Mouse (Mus musculus) intestine, postnatal 0 days (tissue): ENCODE results near the gene Col18a1. TPM values are rescaled to one million over a fixed set of nuclear protein-coding genes. Genes with fewer than 3 reads are reported as not detected.
A peak's percentile ranks its signal among the peaks of the same experiment; 100 is the strongest.

ENCODE experiments used
- ATAC-seq: fragments of 200-750 bp; cut with Nextera tagmentation; 2 replicates; pipeline ENCODE4 v1.8.0; 2017; ENCODE audit warnings: mild to moderate bottlenecking, moderate TSS enrichment, moderate library complexity
- H3K27ac ChIP-seq: fragments of 300-500 bp; sonication (generic); 2 replicates; pipeline ENCODE4 v1.5.1; 2014; ENCODE audit warnings: mild to moderate bottlenecking, low read depth, low read length, moderate library complexity
- H3K27me3 ChIP-seq: fragments of 300-500 bp; sonication (generic); replicated peaks from 2 replicates; pipeline ENCODE4 v1.6.1; 2014; ENCODE audit warnings: low read length, mixed read lengths; ENCODE audit not compliant: control insufficient read depth, insufficient read depth
- H3K36me3 ChIP-seq: fragments of 300-500 bp; sonication (generic); 2 replicates; pipeline ENCODE4 v1.6.1; 2014; ENCODE audit warnings: mild to moderate bottlenecking, moderate library complexity; ENCODE audit not compliant: control insufficient read depth, insufficient read depth
- H3K4me1 ChIP-seq: fragments of 300-500 bp; sonication (generic); replicated peaks from 2 replicates; pipeline ENCODE4 v1.6.1; 2014; ENCODE audit warnings: antibody characterized with exemption, low read length, mixed read lengths; ENCODE audit not compliant: control insufficient read depth, insufficient read depth
- H3K4me2 ChIP-seq: fragments of 300-500 bp; sonication (generic); replicated peaks from 2 replicates; pipeline ENCODE4 v1.6.1; 2014; ENCODE audit warnings: low read depth, mild to moderate bottlenecking, moderate library complexity
- H3K4me3 ChIP-seq: fragments of 300-500 bp; sonication (generic); 2 replicates; pipeline ENCODE4 v1.5.1; 2014; ENCODE audit warnings: low read depth, low read length
- H3K9ac ChIP-seq: fragments of 300-500 bp; sonication (generic); 2 replicates; pipeline ENCODE4 v1.6.1; 2014; ENCODE audit warnings: mild to moderate bottlenecking, low read depth, low read length
- H3K9me3 ChIP-seq: fragments of 300-500 bp; sonication (generic); 2 replicates; pipeline ENCODE4 v1.6.1; 2016; ENCODE audit warnings: mixed run types; ENCODE audit not compliant: control insufficient read depth
- CTCF ChIP-seq: sonication (generic); IDR thresholded peaks from 2 replicates; pipeline ENCODE4 v1.5.1; 2016; ENCODE audit warnings: low read depth, mild to moderate bottlenecking, control low read depth, antibody characterized with exemption, moderate library complexity
- WGBS: fragments of 180-500 bp; shearing (Covaris S2); extraction: QIAGEN DNeasy Blood & Tissue Kit; methylation state at CpG from one replicate; pipeline ENCODE4 v1.1.7; 2014; 5-methylcytosine and 5-hydroxymethylcytosine counted together
- polyA plus RNA-seq: library from polyadenylated mRNA; unstranded; fragments of >200 nt; fragmentation: Nextera tagmentation; extraction: Ambion mirVana; gene quantifications from 2 replicates; pipeline ENCODE4 v1.2.1, GENCODE M21; 2015

Col18a1 gene
- polyA plus RNA-seq, 1 experiment from 2014 or later = 35.2 TPM

GRCm38 (mm10) chr10:77165318-77165945 lies 916 bp downstream of the Col18a1 start:
- Histone ChIP-seq H3K4me3 (peak overlapping the region; percentile 38), H3K36me3 (no peaks in the 10 kb centered on the region), H3K4me1 (0 out of 2 replicates have a peak, but pooled peaks cover 3% of the 10 kb centered on the region), H3K27ac (no peak overlapping the region), H3K27me3 (peaks cover 8% of the 10 kb centered on the region), H3K4me2 (peak overlapping the region; percentile 80), H3K9me3 (no peaks in the 10 kb centered on the region), H3K9ac (0 out of 2 replicates have a peak overlapping the region, but pooled peaks have one; percentile 37)
- 3% methylated on average over 40 of the region's 40 CpGs for WGBS
- no peak for ATAC-seq
- TF ChIP-seq CTCF = no peak

GRCm38 (mm10) chr10:77164437-77165052 lies 1.8 kb downstream of the Col18a1 start:
- no peak overlapping the region for H3K9ac ChIP-seq
- TF ChIP-seq CTCF = no peak
- ATAC-seq = no peak
- H3K9me3 ChIP-seq = no peaks in the 10 kb centered on the region
- 0 out of 2 replicates have a peak, but pooled peaks cover 3% of the 10 kb centered on the region for H3K4me1 ChIP-seq
- peaks cover 8% of the 10 kb centered on the region for H3K27me3 ChIP-seq
- 32% methylated on average over 9 of the region's 9 CpGs for WGBS
- H3K4me2 ChIP-seq = peak overlapping the region; percentile 80
- no peak overlapping the region for H3K4me3 ChIP-seq
- H3K27ac ChIP-seq = no peak overlapping the region
- no peaks in the 10 kb centered on the region for H3K36me3 ChIP-seq

GRCm38 (mm10) chr10:77164041-77164436 lies 2.3 kb downstream of the Col18a1 start:
- H3K27me3 ChIP-seq = peaks cover 8% of the 10 kb centered on the region
- no peak overlapping the region for H3K9ac ChIP-seq
- no peak overlapping the region for H3K4me3 ChIP-seq
- no peak overlapping the region for H3K4me2 ChIP-seq
- TF ChIP-seq CTCF = no peak
- no peaks in the 10 kb centered on the region for H3K9me3 ChIP-seq
- H3K4me1 ChIP-seq = 0 out of 2 replicates have a peak, but pooled peaks cover 6% of the 10 kb centered on the region
- 61% methylated on average over 5 of the region's 5 CpGs for WGBS
- no peak overlapping the region for H3K27ac ChIP-seq
- no peak for ATAC-seq
- no peaks in the 10 kb centered on the region for H3K36me3 ChIP-seq

DNA sequence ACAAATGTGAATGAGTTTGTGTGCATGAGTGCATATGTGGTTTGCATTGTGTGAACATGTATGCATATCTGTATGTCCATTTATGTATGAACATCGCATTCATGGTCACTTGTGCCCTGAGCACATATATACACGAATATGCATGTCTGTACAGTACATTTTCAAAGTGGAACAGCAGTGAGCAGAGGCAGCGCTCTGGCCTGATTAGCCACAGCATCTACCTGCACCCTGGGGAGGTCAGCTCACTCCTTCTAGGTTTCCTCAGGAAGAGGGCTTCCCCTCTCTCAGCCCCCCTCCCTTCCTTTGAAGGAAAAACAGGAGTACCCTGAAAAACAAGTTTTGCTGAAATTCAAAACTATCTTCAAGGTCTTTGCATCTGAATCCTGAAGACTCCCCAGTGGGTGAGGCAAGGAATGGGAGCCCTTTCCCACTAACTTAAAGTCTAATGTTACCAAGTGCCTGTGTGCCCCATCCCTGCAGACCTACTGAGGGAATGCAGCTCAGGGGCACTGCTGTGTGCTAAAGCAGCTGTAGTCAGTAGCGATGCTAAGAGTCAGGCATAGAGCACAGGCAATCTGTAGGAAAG lies 2.9 kb downstream of the Col18a1 start:
- H3K4me1 ChIP-seq = 0 out of 2 replicates have a peak, but pooled peaks cover 6% of the 10 kb centered on the region
- 69% methylated on average over 4 of the region's 4 CpGs for WGBS
- H3K4me3 ChIP-seq = no peak overlapping the region
- no peaks in the 10 kb centered on the region for H3K9me3 ChIP-seq
- H3K27me3 ChIP-seq = peaks cover 8% of the 10 kb centered on the region
- H3K36me3 ChIP-seq = no peaks in the 10 kb centered on the region
- no peak overlapping the region for H3K4me2 ChIP-seq
- H3K9ac ChIP-seq = no peak overlapping the region
- ATAC-seq = no peak
- no peak for TF ChIP-seq CTCF
- H3K27ac ChIP-seq = no peak overlapping the region

GRCm38 (mm10) chr10:77159573-77159972 lies 6.8 kb downstream of the Col18a1 start:
- H3K4me2 ChIP-seq = no peak overlapping the region
- no peak for TF ChIP-seq CTCF
- no peaks in the 10 kb centered on the region for H3K36me3 ChIP-seq

DNA sequence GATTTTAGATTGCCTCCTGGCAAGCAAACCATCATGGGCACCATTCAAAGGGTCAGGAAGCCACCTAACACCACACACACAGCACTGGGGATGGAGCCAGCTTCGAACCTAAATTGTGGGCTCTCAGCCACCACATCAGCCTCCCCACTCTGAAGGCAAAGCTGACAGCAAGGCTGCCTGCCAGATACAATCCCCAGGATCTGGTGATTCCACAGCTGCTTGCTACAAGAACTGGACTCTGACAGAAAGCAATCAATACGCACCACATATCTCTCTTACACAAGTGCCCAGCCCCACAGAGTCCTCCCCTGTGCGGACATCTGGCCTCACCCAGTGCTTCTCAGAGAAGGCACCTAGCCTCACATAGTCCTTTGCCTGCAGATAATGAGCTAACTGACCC lies 7.4 kb downstream of the Col18a1 start:
- no peaks in the 10 kb centered on the region for H3K9me3 ChIP-seq
- no peaks in the 10 kb centered on the region for H3K36me3 ChIP-seq
- H3K27me3 ChIP-seq = no peaks in the 10 kb centered on the region
- H3K4me3 ChIP-seq = no peak overlapping the region
- 0 out of 2 replicates have a peak, but pooled peaks cover 3% of the 10 kb centered on the region for H3K4me1 ChIP-seq
- H3K27ac ChIP-seq = no peak overlapping the region
- TF ChIP-seq CTCF = no peak
- 40% methylated on average over 3 of the region's 3 CpGs for WGBS
- H3K9ac ChIP-seq = no peak overlapping the region
- peak; percentile 65 for ATAC-seq
- no peak overlapping the region for H3K4me2 ChIP-seq

More at GRCm38 (mm10) chr10:77159573-77159972, 6.8 kb downstream of the Col18a1 start:
- Histone ChIP-seq H3K9ac (no peak overlapping the region), H3K27ac (no peak overlapping the region), H3K9me3 (no peaks in the 10 kb centered on the region), H3K4me1 (0 out of 2 replicates have a peak, but pooled peaks cover 3% of the 10 kb centered on the region), H3K4me3 (no peak overlapping the region), H3K27me3 (no peaks in the 10 kb centered on the region)
- WGBS = 24% methylated on average over 8 of the region's 8 CpGs
- ATAC-seq = no peak
